In the genomic region with DNA sequence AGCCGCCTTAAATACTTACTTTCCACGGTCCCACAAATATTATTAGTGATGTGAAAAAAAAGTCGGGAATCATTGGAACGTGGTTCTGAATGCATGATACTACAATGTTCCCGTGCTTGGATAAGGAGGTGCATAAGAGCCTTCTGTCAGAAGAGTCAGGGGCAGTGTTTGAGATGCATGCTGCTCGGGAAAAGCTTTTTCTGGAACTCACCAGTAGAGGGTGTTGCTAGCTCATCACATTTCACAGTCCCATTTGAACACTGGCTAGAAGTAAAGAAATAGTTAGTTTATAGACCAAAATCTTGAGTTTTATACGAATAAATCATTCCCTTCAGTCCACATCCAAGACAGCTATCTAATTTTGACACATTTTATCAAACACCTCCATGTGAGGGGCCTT, we compare ENCODE assay signal across 9 mouse cellular contexts. TPM values are rescaled to one million over a fixed set of nuclear protein-coding genes. Genes with fewer than 3 reads are reported as not detected.
DNase-seq lines count a peak whose midpoint lies in the region; ATAC-seq and TF ChIP-seq lines count a peak whose summit lies in the region.
"Had no signal": no experiment of that assay in that cellular context is flagged by ENCODE, and none has a peak within 500 bp of the region (broad histone marks: within the 10 kb centered on the region; RNA-seq: fewer than 3 reads in every experiment).

No protein-coding gene starts in this region.

- intact Hi-C loops in gastrocnemius, postnatal 36 days (cut with DNase I), result loop anchor here (5.0 to 10.0 kb wide), 2 partner anchors 64 to 426 kb away; no protein-coding TSS in a partner anchor
- intact Hi-C loops in heart, postnatal 14 days (cut with DNase I), result loop anchor here (1.0 to 10.0 kb wide), 3 partner anchors 67 to 586 kb away; no protein-coding TSS in a partner anchor

- peak; percentile 37 for DNase-seq in gastrocnemius, adult 18-20 months (ENCODE audit: low spot score)
- no peak for DNase-seq in gastrocnemius, postnatal 36 days
- peak; percentile 6 for DNase-seq in cerebellum, adult 9-10 months
- DNase-seq in heart, postnatal 14 days, result peak; percentile 14 to 47
- peak; percentile 16 to 69 for DNase-seq in layer of hippocampus, adult 18-20 months (ENCODE audit: low spot score in 2 of 2)
- DNase-seq in T-cell, adult 2 months (ENCODE audit: low spot score), result no peak

- H3K4me3 ChIP-seq in C2C12 (ENCODE audit: insufficient read depth, poor library complexity, severe bottlenecking), result no peak overlapping the region
- H3K4me3 ChIP-seq: limb, embryonic 12.5 days had no signal

- peak; percentile 95 for ATAC-seq in megakaryocyte progenitor cell, adult 5-6 weeks (replicated peaks; ENCODE audit: poor library complexity)

- no peak overlapping the region for H3ac ChIP-seq in C2C12 (ENCODE audit: control insufficient read depth, insufficient read length, low read depth)

- H3K27me3 ChIP-seq in C2C12 (ENCODE audit: control insufficient read depth, insufficient read depth, insufficient read length), result no peaks in the 10 kb centered on the region
- H3K27me3 ChIP-seq: limb, embryonic 12.5 days had no signal

- peak; percentile 31 for TF ChIP-seq CTCF in C2C12 (IDR thresholded peaks at IDR 0.05; ENCODE audit: control insufficient read depth, insufficient read depth, insufficient read length)

- no peaks in the 10 kb centered on the region for H3K36me3 ChIP-seq in C2C12 (ENCODE audit: control insufficient read depth, insufficient read depth)
- H3K36me3 ChIP-seq: limb, embryonic 12.5 days had no signal

- no peaks in the 10 kb centered on the region for H3K79me2 ChIP-seq in C2C12 (ENCODE audit: control insufficient read depth, insufficient read depth)

- H3K79me3 ChIP-seq in C2C12 (ENCODE audit: low read depth), result no peaks in the 10 kb centered on the region

TF ChIP-seq in C2C12, 6 proteins besides CTCF, POLR2A, EP300 and RAD21:
- TF ChIP-seq MAX (IDR thresholded peaks at IDR 0.05) (no peak), FOSL1 (IDR thresholded peaks at IDR 0.05; ENCODE audit: insufficient read depth, low read length, poor library complexity, severe bottlenecking) (no peak), MYOD1 (IDR thresholded peaks at IDR 0.05; ENCODE audit: control insufficient read depth, insufficient read length, low read depth) (no peak), CEBPB (IDR thresholded peaks at IDR 0.05; ENCODE audit: low read depth) (no peak), USF1 (IDR thresholded peaks at IDR 0.05; ENCODE audit: low read depth) (no peak), MYOG (IDR thresholded peaks at IDR 0.05; ENCODE audit: control insufficient read depth, extremely low read depth, insufficient read length) (no peak)

RNA-seq across cellular contexts. Expression of a gene that starts 53.2 kb away (rescaled TPM):
- under 1 TPM; 0.02 TPM for total RNA-seq in gastrocnemius, adult 18-20 months (2021)
- total RNA-seq in gastrocnemius, postnatal 36 days (2021), result not detected
- 0.01 TPM for polyA plus RNA-seq in C2C12 (2012; fragmentation: generic; extraction: Trizol)
- total RNA-seq in heart, postnatal 14 days (2021), result under 1 TPM; 0.07 TPM
- total RNA-seq in layer of hippocampus, adult 18-20 months (2021), result under 1 TPM; 0.32 to 0.41 TPM
- total RNA-seq in megakaryocyte progenitor cell, adult 5-6 weeks (2015), result 2.9 and 3.3 TPM in 2 replicates
- 1.5 and 2.0 TPM in 2 replicates for total RNA-seq in megakaryocyte progenitor cell, adult 5-6 weeks (2017)

Comparison
In these comparisons a context has a peak if more than half of its experiments do, and no peak if none do; other contexts are left out.
1. DNase-seq: peak in gastrocnemius, adult 18-20 months (single experiment), cerebellum, adult 9-10 months (single experiment), heart, postnatal 14 days (2 of 2) and layer of hippocampus, adult 18-20 months (2 of 2); none in gastrocnemius, postnatal 36 days (0 of 2) and T-cell, adult 2 months (single experiment).